Mouse (Mus musculus): ENCODE data around the gene Tmc6.

The Tmc6 gene

GRCm38 (mm10) chr11:117782705-117783034, 672 bp upstream of the Tmc6 start:
- in situ Hi-C loops (cut with MboI) = no loop called here

DNA sequence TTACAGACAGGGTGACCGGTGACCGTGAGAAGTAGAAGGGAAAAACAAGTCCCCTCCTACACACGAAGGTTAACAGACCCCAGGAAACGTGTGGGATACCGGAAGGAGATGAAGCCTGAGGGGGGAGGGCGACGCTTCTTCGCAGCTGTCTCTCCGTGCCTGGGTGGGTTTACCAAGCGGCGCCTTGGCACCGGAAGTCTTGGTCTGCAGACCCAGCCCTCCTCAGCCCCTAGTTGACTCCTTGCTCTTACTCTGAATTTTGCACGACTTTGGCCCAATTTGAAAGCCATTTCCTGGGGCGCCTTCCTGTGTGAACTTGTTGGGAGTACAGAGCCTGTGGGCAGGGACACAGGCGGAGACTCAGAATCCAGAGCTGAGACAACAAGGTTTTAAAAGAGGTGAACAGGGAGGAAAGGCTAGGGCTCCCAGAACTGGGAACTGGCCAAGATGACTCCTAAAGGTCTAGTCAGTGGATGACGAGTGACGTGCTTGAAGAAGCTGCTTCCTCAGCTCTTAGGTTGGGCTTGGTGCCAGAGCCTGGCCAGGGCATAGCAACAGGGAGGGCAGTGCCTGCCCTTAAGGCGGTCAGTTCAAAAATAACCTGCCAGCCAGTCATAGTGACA, 688 bp downstream of the Tmc6 start:
- in situ Hi-C loops (cut with MboI) = no loop called here

- in situ Hi-C loops (cut with MboI) = no loop called here
Observed at GRCm38 (mm10) chr11:117780582-117781111, 1.4 kb downstream of the Tmc6 start.

DNA sequence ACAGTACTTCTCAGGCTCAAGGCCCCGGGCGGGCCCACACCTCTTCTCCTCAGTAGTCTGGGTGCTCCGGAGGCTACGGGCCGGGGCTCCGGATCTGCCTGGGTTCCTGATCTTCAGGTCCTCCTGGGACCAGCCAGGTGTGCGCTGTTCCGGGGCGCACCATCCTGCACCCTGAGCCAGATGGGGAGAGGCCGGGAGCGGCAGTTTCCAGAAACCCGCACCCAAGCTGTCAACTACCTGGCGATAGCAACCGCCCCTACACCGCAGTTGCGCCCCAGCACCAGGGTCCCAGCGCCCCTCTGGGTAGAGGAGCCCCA, 1.8 kb downstream of the Tmc6 start:
- in situ Hi-C loops (cut with MboI) = no loop called here

DNA sequence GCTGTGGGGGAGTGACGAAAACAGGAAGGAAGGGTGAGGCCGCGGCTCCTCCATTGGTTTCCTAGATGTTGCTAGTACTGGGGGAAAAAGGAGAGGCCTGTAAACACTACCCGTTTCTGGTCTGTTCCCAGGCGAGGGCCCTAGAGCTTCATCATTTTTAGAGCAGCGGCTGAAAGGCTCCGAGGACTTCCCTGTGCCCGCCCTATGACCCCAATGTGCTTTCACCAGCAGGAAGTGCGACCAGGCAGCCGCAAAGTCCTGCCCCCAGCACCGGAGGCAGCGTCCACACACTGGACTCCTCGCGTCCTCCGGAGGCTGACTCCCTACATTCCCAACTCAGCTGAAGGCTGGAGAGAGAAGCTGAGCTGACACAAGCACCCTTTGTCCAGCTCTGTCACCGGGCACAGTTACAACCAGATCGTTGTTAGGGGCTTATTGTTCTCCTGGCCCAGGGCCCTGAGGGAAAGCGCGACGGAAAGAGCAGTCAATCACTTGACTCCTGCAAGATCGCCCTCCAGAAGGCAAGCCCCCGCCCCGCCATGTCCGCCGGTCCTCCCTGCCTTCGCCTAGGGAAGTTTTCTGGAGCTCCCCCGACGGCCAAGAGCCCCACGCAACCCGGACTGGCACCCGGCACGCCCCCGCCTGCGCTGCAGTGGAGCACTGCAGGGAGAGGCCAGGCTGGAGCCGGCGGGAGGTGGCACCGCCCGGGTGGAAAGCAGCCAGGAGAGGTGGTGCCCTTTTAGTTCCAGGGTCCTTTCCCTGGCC, 2.4 kb downstream of the Tmc6 start:
- in situ Hi-C loops (cut with MboI) = no loop called here

DNA sequence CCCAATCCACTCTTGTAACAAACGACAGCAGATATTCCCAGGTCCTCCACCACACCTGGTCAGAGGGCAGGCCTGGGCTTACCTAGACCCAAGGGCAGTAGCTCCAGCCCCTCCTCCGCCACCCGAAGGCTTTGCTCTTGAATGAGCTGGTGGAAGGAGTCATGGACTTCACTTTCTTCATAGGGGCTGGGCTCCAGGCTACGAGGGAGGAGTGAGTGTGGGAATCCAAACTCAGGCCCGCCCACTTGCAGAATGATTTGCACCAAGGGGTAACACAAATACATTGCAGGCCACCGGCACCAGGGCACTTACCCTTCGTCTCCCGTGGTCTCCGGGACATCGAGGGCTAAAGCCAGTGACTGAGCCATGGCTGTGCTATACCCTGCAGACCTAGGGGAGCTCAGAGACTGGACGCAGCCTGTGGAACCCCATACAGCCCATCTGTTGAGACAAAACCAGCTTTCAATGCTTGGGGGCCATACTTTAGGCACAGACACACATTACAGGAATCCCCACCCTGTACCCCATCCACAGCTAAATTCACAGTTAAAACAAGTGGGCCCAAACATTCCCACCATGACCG, 3.1 kb downstream of the Tmc6 start:
- in situ Hi-C loops (cut with MboI) = no loop called here

DNA sequence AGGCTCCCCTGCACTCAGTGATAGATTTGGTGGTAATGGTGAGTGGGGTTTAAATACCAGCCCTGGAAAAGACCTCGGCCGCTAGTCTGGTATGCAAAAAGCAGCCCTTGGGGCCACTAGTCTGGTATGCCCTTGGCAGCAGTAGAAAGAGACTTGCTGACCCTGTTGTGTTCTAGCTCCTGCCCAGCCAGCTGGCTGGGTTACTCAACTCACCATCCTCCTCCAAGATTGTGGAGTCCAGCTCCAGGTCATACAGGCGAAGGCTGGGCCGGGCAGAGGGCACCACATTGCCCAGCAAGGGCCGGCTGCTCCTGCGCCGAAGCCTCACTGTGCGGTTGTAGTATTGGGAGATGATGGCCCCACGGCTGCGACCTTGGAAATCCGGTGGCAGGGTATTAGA, 4.0 kb downstream of the Tmc6 start:
- in situ Hi-C loops (cut with MboI) = no loop called here

- in situ Hi-C loops (cut with MboI) = no loop called here
Observed at GRCm38 (mm10) chr11:117777111-117777510, 4.9 kb downstream of the Tmc6 start.

DNA sequence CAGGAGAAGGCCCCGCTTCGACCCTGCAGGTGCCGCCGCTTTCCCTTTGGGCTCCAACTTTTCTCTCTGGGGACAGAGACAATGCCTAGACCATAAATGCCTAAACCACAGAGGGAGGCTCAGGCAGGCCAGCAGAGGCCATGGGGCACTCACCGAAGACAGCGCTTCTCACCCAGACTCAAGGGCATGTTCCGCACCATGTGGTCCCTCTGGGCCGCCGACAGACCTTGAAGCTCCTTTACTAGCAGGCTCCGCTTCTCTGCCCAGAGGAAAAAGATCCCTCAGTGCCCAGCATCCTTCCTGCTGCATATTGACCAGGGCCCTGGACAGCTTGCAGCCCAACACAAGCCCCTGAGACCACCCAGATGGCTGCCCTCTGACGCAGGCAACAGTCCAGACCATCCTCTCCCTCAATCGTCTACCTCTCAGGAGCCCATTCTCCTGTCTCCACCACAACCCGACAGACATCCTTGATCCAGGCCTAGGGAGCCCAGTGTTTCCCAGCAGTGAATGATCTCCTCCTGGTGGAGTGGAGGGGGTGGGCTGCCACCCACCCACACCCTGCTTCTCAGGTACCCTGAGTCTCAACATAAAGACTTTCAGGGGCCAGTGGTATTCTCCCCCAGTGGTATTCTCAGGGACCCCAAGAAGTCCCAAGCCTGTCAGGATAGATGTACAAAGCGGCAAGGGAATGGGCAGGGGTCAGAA, 5.8 kb downstream of the Tmc6 start:
- in situ Hi-C loops (cut with MboI) = no loop called here

- in situ Hi-C loops (cut with MboI) = no loop called here
Observed at GRCm38 (mm10) chr11:117775540-117775939, 6.5 kb downstream of the Tmc6 start.

DNA sequence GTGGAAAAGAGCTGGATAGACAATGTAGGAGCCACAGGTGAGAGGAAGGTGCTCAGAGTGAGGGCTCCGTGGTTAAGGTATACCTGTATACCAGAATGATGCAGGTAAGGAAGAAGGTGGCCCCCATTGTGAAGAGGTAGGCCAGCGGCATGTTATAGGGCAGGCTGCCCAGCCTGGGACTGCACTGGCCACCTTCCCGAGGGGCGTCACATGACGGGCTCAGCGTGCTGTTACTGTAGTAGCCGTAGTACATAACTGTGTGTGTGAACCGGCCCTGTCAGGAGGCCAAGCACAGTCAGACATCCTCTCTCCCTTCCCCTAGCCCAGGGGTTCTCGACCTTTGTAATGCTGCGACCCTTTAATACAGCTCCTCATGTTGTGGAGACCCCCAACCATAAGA, 7.1 kb downstream of the Tmc6 start:
- in situ Hi-C loops (cut with MboI) = no loop called here

GRCm38 (mm10) chr11:117772352-117772751, 9.6 kb downstream of the Tmc6 start:
- in situ Hi-C loops (cut with MboI) = no loop called here

DNA sequence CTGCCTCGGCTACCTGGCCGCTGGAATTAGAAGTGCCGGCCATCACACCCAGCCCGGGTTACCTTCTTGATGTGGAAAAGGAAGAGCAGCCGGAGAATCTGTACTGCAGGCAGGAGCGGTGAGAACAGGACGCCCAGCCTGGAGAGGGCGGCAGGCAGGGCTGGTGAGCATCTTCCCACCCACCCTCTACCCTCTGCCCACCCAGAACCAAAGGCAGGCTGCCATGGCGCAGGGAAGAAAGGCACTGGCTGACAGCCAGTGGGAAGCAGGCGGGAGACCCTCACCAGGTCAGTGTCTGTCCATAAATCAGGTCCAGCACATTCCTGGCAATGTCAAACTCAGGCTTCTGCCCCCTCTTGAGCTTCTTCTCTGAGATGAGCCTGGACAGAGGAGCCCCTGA, 11.6 kb downstream of the Tmc6 start:
- in situ Hi-C loops (cut with MboI) = no loop called here

- in situ Hi-C loops (cut with MboI) = no loop called here
Observed at GRCm38 (mm10) chr11:117769683-117770047, 12.3 kb downstream of the Tmc6 start.

GRCm38 (mm10) chr11:117768725-117769682, 13.0 kb downstream of the Tmc6 start:
- in situ Hi-C loops (cut with MboI) = no loop called here

DNA sequence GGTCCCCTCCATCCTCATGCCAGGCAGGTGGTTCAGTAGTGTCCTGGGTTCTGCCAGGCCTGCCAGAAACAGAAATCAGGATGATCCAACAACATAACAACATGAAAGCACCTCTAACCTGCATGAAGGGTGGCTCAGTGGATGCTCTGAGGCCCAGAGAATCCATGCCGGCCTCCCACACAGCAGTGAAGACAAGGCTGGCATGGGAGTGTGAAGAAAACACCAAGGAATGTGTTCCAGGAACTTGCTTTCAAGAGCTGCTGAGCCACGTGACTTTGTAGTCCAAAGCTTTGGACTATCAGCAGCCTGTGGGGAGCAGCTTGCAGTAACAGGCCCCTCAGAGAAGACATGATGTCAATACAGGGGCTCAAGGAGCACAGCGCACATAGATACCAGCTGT, 15.7 kb downstream of the Tmc6 start:
- in situ Hi-C loops (cut with MboI) = no loop called here

GRCm38 (mm10) chr11:117765361-117765760, 16.6 kb downstream of the Tmc6 start:
- in situ Hi-C loops (cut with MboI) = no loop called here

GRCm38 (mm10) chr11:117764319-117764718, 17.7 kb downstream of the Tmc6 start:
- in situ Hi-C loops (cut with MboI) = no loop called here

DNA sequence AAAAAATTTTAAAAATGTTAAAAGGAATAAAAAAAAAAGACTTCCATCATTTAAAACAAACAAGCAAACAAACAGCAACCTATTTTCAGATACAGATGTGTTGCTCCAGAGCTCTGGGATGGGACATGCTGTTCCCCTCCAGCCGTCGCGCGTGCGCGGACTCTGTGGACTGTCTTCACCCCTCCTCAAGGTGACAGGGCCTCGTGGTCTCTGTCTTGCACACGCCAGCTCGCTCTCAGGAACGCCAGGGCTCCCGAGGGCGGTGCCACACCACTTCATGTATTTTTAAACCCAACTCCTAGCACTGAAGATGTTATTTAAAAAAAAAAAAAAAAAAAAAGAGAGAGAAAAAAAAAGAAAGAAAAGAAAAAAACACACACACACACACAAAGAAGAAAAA, 19.8 kb downstream of the Tmc6 start:
- in situ Hi-C loops (cut with MboI) = no loop called here

- in situ Hi-C loops (cut with MboI) = no loop called here
Observed at GRCm38 (mm10) chr11:117761801-117762200, 20.2 kb downstream of the Tmc6 start.

- in situ Hi-C loops (cut with MboI) = no loop called here
Observed at GRCm38 (mm10) chr11:117760374-117761119, 21.5 kb downstream of the Tmc6 start.
